Mouse (Mus musculus) hindbrain, embryonic 15.5 days (tissue): ENCODE measurements around the gene Krt72. TPM values are rescaled to one million over a fixed set of nuclear protein-coding genes. Genes with fewer than 3 reads are reported as not detected.

ENCODE experiments used
- ATAC-seq: fragments of 200-750 bp; cut with Nextera tagmentation; 2 replicates; pipeline ENCODE4 v1.8.0; 2017; ENCODE audit warnings: low read depth, moderate number of reproducible peaks, moderate TSS enrichment; ENCODE audit not compliant: low FRiP score
- H3K27ac ChIP-seq: fragments of 300-500 bp; sonication (generic); replicated peaks from 2 replicates; pipeline ENCODE4 v1.5.1; 2015; ENCODE audit warnings: mild to moderate bottlenecking, inconsistent platforms
- H3K27me3 ChIP-seq: fragments of 300-500 bp; sonication (generic); 2 replicates; pipeline ENCODE4 v1.6.1; 2015; ENCODE audit warnings: control low read depth, inconsistent platforms
- H3K36me3 ChIP-seq: fragments of 300-500 bp; sonication (generic); 2 replicates; pipeline ENCODE4 v1.6.1; 2015; ENCODE audit warnings: control low read depth, inconsistent platforms
- H3K4me1 ChIP-seq: fragments of 300-500 bp; sonication (generic); replicated peaks from 2 replicates; pipeline ENCODE4 v1.6.1; 2015; ENCODE audit warnings: control low read depth, inconsistent platforms
- H3K4me2 ChIP-seq: fragments of 300-500 bp; sonication (generic); 2 replicates; pipeline ENCODE4 v1.6.1; 2015; ENCODE audit warnings: moderate library complexity, mild to moderate bottlenecking, inconsistent platforms
- H3K4me3 ChIP-seq: fragments of 300-500 bp; sonication (generic); 2 replicates; pipeline ENCODE4 v1.5.1; 2015; ENCODE audit warnings: mild to moderate bottlenecking, inconsistent platforms
- H3K9ac ChIP-seq: fragments of 300-500 bp; sonication (generic); 2 replicates; pipeline ENCODE4 v1.6.1; 2015; ENCODE audit warnings: inconsistent platforms
- H3K9me3 ChIP-seq: fragments of 300-500 bp; sonication (generic); 2 replicates; pipeline ENCODE4 v1.6.1; 2016; ENCODE audit warnings: control low read depth, inconsistent platforms
- WGBS: fragments of 180-500 bp; shearing (Covaris S2); methylation state at CpG from one replicate; pipeline ENCODE4 v1.1.7; 2015; 5-methylcytosine and 5-hydroxymethylcytosine counted together
- polyA plus RNA-seq: library from polyadenylated mRNA; unstranded; fragments of >200 nt; fragmentation: Nextera tagmentation; extraction: Ambion mirVana; gene quantifications from 2 replicates; pipeline ENCODE4 v1.2.1, GENCODE M21; 2015

Krt72 gene
- 0.16 and 0.27 TPM in 2 replicates for polyA plus RNA-seq

DNA sequence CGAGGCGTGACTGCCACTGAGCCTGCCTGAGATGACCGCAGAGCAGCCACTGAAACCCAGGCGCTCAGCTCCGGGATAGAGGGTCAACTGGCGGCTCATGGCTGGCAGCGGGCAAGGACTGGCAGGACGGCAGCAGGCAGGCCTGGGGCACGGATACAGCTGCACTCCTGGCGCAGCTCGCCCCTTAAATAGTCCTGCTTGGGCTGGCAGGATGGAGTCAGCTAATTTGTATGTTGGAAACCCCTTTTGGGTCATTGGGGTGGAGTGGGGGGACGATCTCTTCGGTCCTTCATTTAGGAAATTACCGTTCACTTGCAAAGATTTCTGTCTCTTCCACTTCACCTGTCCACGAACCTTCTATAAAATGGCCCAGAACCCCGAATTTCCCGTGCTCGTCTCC is at the start of gene Krt72:
TSS of gene Krt72 (minus strand) at position 101 of the 400 bp plus-strand sequence.
- H3K4me1 ChIP-seq: peaks cover 16% of the 10 kb centered on the region
- ATAC-seq: no peak
- H3K9ac ChIP-seq: no peak within 1 kb of the TSS
- H3K27ac ChIP-seq: no peak within 1 kb of the TSS
- WGBS: 89% methylated on average over 18 of the region's 18 CpGs
- H3K9me3 ChIP-seq: no peaks in the 10 kb centered on the region
- H3K27me3 ChIP-seq: 0 out of 2 replicates have a peak, but pooled peaks cover 2% of the 10 kb centered on the region
- no peak within 1 kb of the TSS for H3K4me3 ChIP-seq
- H3K4me2 ChIP-seq: no peak within 1 kb of the TSS
- H3K36me3 ChIP-seq: no peaks in the 10 kb centered on the region

DNA sequence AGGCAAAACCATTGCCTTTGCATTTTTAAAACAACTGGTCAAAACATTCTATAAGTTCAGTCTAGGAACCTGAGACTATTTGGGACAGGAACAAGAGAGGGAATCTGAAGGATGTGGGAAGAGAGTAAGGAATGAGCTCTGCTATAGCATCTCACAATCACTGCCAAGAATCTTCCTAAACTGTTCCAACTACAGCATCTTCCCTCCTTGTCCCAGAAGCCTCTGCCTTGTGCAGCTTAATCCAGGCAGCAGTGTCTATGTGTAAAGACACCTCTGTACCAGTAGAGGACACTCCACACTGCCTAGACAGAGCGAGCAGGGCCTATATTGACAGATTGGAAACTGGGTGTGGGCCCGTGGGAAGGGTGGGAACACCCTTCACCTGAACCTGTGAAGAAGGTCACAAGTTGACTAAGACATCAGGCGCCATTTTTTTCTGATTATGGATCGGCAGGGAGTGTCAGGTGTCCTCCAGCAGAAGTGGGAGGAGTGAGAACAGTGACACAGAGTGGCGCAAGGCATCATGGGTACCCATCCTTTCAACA is 48.6 kb upstream of the Krt72 start:
- no peaks in the 10 kb centered on the region; the same call in 1 of the 2 replicates for H3K27me3 ChIP-seq
- H3K4me3 ChIP-seq: no peak overlapping the region
- no peaks in the 10 kb centered on the region for H3K36me3 ChIP-seq
- no peak overlapping the region for H3K4me2 ChIP-seq
- ATAC-seq: no peak
- no peak overlapping the region for H3K27ac ChIP-seq
- no peaks in the 10 kb centered on the region for H3K9me3 ChIP-seq
- no peaks in the 10 kb centered on the region for H3K4me1 ChIP-seq
- WGBS: 72% methylated on average over 5 of the region's 5 CpGs
- no peak overlapping the region for H3K9ac ChIP-seq

GRCm38 (mm10) chr15:101833131-101833530 is 46.9 kb upstream of the Krt72 start:
- no peak for ATAC-seq
- no peak overlapping the region for H3K9ac ChIP-seq
- H3K4me1 ChIP-seq: no peaks in the 10 kb centered on the region
- H3K27ac ChIP-seq: no peak overlapping the region
- no peaks in the 10 kb centered on the region for H3K36me3 ChIP-seq
- 50% methylated on average over 6 of the region's 6 CpGs for WGBS
- no peaks in the 10 kb centered on the region; the same call in 1 of the 2 replicates for H3K27me3 ChIP-seq
- no peak overlapping the region for H3K4me2 ChIP-seq
- no peak overlapping the region for H3K4me3 ChIP-seq
- H3K9me3 ChIP-seq: no peaks in the 10 kb centered on the region

GRCm38 (mm10) chr15:101829441-101829840 is 43.2 kb upstream of the Krt72 start:
- Histone ChIP-seq H3K36me3 (no peaks in the 10 kb centered on the region), H3K27me3 (no peaks in the 10 kb centered on the region; the same call in 1 of the 2 replicates), H3K4me3 (no peak overlapping the region), H3K9ac (no peak overlapping the region), H3K4me2 (no peak overlapping the region), H3K27ac (no peak overlapping the region), H3K9me3 (no peaks in the 10 kb centered on the region), H3K4me1 (no peaks in the 10 kb centered on the region)
- no peak for ATAC-seq
- 71% methylated on average over 5 of the region's 5 CpGs for WGBS

GRCm38 (mm10) chr15:101821786-101822185 is 35.5 kb upstream of the Krt72 start:
- Histone ChIP-seq H3K9me3 (no peaks in the 10 kb centered on the region), H3K4me3 (no peak overlapping the region), H3K4me2 (no peak overlapping the region), H3K9ac (no peak overlapping the region), H3K27me3 (no peaks in the 10 kb centered on the region), H3K4me1 (no peaks in the 10 kb centered on the region), H3K36me3 (no peaks in the 10 kb centered on the region), H3K27ac (no peak overlapping the region)
- 42% methylated on average over 3 of the region's 3 CpGs for WGBS
- no peak for ATAC-seq

DNA sequence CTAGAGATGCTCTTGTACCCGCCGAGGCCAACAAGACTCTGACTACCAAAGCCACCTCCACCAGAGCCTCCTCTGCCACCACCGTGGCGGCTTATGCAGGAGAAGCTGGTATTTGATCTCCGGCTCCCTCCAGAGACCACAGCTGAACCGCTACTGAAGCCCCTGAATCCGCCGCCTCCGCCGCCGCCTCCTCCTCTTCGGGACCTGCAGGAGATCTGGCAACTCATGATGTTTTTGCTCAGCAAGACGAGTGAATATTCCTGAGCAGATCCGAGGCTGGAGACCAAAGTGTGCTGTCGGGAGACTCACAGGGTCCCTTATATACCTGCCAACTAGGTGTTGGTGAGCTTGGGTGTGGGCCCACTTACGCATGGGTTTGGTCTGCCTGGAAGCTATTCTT is 31.6 kb upstream of the Krt72 start, which contains the start of gene Krt2:
TSS of gene Krt2 (minus strand) at position 295 of the 400 bp plus-strand sequence.
- Histone ChIP-seq H3K36me3 (no peaks in the 10 kb centered on the region), H3K9me3 (no peaks in the 10 kb centered on the region), H3K27ac (no peak within 1 kb of the TSS), H3K27me3 (no peaks in the 10 kb centered on the region), H3K4me1 (no peaks in the 10 kb centered on the region), H3K9ac (no peak within 1 kb of the TSS), H3K4me3 (no peak within 1 kb of the TSS), H3K4me2 (no peak within 1 kb of the TSS)
- no peak for ATAC-seq
- 84% methylated on average over 16 of the region's 16 CpGs for WGBS

DNA sequence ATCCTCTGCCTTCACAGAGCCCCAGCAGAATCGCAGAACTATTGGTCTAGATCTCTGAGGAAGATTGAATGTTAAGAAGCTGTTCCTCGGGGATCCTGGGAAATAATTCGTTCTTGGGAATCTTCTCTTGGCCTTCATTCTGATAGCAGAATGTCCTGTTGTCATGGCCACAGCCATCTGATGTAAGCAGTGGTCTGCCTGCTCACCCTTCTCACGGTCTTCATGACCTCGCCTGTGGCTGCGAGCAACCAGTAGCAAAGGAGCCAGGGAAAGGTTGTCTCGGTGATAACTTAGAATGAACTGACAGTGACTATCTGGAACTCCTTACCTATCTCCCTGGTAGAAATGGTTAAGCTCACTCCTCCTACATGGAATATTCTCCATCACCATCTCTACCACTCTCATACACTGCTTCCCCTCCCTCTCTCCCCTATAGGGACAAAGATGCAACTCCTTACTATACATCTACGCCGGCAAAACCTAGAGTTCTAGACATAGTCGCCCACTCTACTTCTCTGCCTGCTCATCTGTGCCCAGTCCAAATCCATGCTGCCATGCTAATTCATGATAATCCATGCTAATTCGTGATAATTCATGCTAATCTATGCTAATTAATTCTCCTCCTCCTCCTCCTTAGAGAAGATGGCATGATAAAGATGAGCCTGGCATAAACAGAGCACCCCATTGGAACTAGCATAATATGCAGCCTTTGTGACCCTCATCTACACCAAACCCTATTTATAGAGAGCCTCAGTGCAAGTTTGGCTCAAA is 17.0 kb upstream of the Krt72 start:
- Histone ChIP-seq H3K4me3 (no peak overlapping the region), H3K27ac (peak overlapping the region; percentile 21; the same call in 1 of the 2 replicates), H3K27me3 (no peaks in the 10 kb centered on the region), H3K9me3 (no peaks in the 10 kb centered on the region), H3K9ac (no peak overlapping the region), H3K4me1 (peaks cover 22% of the 10 kb centered on the region), H3K4me2 (no peak overlapping the region), H3K36me3 (no peaks in the 10 kb centered on the region)
- 52% methylated on average over 11 of the region's 11 CpGs for WGBS
- peak; percentile 23; the same call in 1 of the 2 replicates for ATAC-seq

GRCm38 (mm10) chr15:101802296-101802835 is 16.1 kb upstream of the Krt72 start, which contains the start of gene Krt73:
Gene Krt73 (minus strand): TSS chr15:101802346.
- Histone ChIP-seq H3K4me1 (peaks cover 22% of the 10 kb centered on the region), H3K9me3 (no peaks in the 10 kb centered on the region), H3K27ac (peak within 1 kb of the TSS; percentile 59; the same call in 1 of the 2 replicates), H3K9ac (no peak within 1 kb of the TSS), H3K27me3 (no peaks in the 10 kb centered on the region), H3K4me2 (0 out of 2 replicates have a peak within 1 kb of the TSS, but pooled peaks have one; percentile 1), H3K36me3 (no peaks in the 10 kb centered on the region), H3K4me3 (no peak within 1 kb of the TSS)
- 53% methylated on average over 6 of the region's 6 CpGs for WGBS
- ATAC-seq: no peak

DNA sequence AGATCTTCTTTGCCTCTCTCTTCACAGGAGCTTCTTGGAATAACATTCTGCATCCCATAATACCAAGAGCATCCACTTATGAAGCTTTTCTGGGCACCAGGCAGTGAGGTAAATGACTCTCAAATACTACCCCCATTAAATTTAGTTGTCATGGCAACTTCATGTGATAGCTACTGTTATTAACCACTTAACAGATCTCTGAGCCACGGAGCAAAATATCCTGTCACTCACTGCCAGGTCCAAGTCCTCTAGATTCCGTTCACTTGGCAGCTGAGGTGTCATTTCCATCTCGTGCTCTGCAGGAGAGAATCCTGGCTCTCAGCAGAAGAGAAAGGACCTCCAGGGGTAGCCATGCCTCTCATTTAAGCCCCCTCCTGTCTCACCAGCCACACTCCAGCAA is 4.6 kb upstream of the Krt72 start:
- Histone ChIP-seq H3K4me2 (no peak overlapping the region), H3K4me3 (no peak overlapping the region), H3K9ac (no peak overlapping the region), H3K4me1 (peaks cover 16% of the 10 kb centered on the region), H3K27me3 (no peaks in the 10 kb centered on the region), H3K9me3 (no peaks in the 10 kb centered on the region), H3K27ac (no peak overlapping the region), H3K36me3 (no peaks in the 10 kb centered on the region)
- 11% methylated on average over 3 of the region's 3 CpGs for WGBS
- ATAC-seq: 0 out of 2 replicates have a peak, but pooled peaks have one; percentile 11

DNA sequence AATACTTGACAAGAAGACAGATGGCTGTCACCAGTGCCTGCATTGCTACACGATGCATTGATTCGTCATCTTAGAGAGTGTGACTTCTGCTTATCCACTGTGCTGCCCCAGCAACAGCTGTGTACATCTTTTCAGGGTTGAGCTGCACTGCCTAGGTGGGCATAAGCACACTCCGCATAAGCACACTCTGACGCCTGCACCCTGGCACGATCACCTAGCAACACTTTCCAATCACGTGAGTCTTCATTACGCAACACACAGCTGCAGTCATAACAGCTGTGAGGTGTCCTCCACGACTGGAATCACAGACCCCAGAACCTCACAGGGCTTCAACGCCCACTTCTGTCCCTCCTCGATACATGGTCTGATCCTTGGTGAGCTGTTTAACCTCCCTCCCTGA is 12.8 kb downstream of the Krt72 start:
- H3K9ac ChIP-seq: no peak overlapping the region
- H3K27ac ChIP-seq: no peak overlapping the region
- no peaks in the 10 kb centered on the region for H3K36me3 ChIP-seq
- H3K4me3 ChIP-seq: no peak overlapping the region
- H3K27me3 ChIP-seq: no peaks in the 10 kb centered on the region
- no peaks in the 10 kb centered on the region for H3K9me3 ChIP-seq
- 0 out of 2 replicates have a peak, but pooled peaks cover 4% of the 10 kb centered on the region for H3K4me1 ChIP-seq
- 81% methylated on average over 10 of the region's 10 CpGs for WGBS
- ATAC-seq: no peak
- H3K4me2 ChIP-seq: no peak overlapping the region

GRCm38 (mm10) chr15:101772711-101773081 is 13.6 kb downstream of the Krt72 start:
- Histone ChIP-seq H3K9me3 (no peaks in the 10 kb centered on the region), H3K27ac (no peak overlapping the region), H3K36me3 (no peaks in the 10 kb centered on the region), H3K4me3 (no peak overlapping the region), H3K4me2 (no peak overlapping the region), H3K9ac (no peak overlapping the region), H3K27me3 (no peaks in the 10 kb centered on the region), H3K4me1 (0 out of 2 replicates have a peak, but pooled peaks cover 4% of the 10 kb centered on the region)
- ATAC-seq: peak; percentile 66
- WGBS: 9% methylated on average over 5 of the region's 5 CpGs

DNA sequence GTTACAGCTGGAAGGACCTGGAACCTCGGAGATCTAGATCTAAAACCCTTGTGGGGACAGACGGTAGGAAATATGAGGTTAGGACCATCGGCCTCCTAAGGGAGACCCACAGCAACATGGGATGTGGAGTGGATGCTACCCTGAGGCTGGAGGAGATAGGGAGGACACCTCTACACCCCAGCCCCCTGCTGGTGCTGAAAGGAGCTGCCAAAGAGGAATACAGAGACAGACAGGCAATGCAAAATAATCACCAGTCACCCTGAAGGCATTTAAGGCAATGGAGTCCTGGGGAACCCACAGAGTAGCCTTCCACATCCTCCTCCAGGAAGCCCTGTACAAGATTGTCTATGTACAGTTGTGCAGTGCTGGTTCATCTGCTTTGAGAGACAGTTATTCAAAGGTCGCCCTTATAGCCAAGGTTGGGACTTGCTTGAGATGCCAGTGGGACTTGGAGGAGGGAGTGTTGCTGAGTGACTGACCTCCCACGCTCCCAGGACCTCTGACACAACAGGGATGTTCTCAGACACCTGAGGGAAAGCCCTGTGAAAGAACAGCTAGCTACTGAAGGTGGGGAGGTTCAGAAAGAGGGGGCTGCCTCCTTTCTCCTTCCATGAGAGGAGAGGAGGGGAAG is 14.1 kb downstream of the Krt72 start:
- Histone ChIP-seq H3K27me3 (no peaks in the 10 kb centered on the region), H3K36me3 (no peaks in the 10 kb centered on the region), H3K9me3 (no peaks in the 10 kb centered on the region), H3K27ac (no peak overlapping the region), H3K4me3 (no peak overlapping the region), H3K4me2 (no peak overlapping the region), H3K9ac (no peak overlapping the region), H3K4me1 (0 out of 2 replicates have a peak, but pooled peaks cover 4% of the 10 kb centered on the region)
- WGBS: 72% methylated on average over 5 of the region's 5 CpGs
- ATAC-seq: peak; percentile 54
